Mouse (Mus musculus) left cerebral cortex, postnatal 10 days (tissue): Measurements from ENCODE around the gene Plcb4. TPM values are rescaled to one million over a fixed set of nuclear protein-coding genes. Genes with fewer than 3 reads are reported as not detected.

ENCODE experiments used
- DNase-seq, 2 experiments: peaks; one replicate each; pipeline ENCODE4 v3.0.0; 2021 to 2022; ENCODE audit warnings: low spot score in 2 of 2, mixed read lengths in 1 of 2; ENCODE audit errors: extremely low spot score in 1 of 2
- intact Hi-C: fragments of 180-260 bp; cut with DNase I; formaldehyde crosslinking; loops from one replicate; pipeline ENCODE4 v1.15.1; 2025
- total RNA-seq, 2 experiments: library from RNA; stranded (reverse); gene quantifications; 2 replicates each; pipeline ENCODE4 v1.2.3; 2021

Gene Plcb4
- total RNA-seq, 2 experiments from 2014 or later: 44.2 to 47.5 TPM

DNA sequence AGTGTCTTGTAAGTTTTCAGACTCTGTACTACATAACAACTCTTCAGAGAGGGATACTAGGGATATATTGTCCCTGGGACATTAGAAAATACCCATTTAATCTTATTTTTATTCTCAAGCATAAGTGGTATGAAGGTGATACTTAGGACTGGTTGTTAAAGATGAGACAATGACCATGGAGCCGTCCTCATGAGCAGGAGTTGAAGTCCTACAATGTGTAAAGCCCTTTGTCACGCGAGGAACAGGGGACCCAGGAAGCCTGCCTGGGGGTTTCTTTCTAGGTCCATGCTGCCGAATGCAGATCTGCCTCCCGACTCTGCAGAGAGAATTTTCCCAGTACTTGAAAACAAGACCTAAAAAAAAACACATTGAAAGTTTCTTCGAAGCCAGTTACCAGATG lies 338.1 kb downstream of the Plcb4 start:
- intact Hi-C loops: no loop called here
- no peak for DNase-seq

DNA sequence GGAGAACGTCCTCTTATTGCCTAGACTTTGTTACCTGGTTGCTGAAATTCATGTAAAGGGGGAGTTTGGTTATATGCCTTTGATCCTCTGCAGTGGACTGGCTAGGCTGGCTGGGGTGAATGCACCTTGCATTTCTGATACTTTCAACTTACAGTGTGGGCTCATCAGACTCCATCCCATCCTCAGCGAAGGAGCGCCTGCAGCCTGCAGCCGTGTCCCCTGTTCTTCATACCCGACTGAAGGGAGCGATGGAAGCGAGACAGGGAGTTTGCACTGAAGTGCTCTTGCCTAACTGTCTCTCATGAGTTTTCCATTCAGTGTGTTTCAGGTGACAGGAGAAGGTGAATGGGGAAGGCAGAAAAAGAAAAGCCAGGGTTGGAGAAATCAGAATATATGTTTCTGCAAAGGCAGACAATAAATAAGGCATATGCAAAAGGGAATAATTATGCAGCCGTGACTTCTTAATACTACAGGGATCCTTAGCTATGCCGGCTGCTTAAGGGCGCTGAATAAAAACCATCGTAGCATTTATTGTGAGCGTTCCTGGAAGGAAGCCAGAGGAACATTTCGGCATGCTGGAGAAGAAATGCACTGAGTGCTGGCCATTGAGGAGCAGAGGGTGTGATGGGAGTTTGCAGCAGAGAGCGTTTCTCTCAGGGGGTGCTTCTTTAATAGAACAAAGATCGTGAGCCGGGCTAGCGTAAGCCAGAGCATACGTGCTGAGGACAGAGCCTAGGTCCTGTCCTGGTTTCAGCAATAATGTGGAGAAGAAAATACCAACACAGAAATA lies 338.7 kb downstream of the Plcb4 start:
- no peak for DNase-seq
- intact Hi-C loops: no loop called here

DNA sequence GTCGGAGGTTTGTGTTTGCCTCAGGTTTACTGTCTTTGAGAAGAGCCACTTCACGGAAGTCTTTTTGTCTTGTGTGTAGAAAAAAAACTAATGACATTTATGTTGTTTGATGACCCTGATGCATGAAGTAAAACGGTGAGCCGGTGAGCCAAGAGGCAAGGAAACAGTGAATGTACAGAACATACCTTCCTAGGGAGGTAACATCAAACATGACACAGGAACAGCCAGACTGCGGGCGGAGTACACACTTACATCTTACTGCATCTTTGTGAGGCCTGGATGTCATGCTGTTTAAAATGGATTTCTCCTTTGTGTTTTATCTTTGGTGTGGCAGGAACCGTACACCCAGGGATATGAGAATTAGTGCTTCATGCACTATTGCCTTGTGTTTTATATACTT lies 340.1 kb downstream of the Plcb4 start:
- DNase-seq: no peak
- intact Hi-C loops: no loop called here

DNA sequence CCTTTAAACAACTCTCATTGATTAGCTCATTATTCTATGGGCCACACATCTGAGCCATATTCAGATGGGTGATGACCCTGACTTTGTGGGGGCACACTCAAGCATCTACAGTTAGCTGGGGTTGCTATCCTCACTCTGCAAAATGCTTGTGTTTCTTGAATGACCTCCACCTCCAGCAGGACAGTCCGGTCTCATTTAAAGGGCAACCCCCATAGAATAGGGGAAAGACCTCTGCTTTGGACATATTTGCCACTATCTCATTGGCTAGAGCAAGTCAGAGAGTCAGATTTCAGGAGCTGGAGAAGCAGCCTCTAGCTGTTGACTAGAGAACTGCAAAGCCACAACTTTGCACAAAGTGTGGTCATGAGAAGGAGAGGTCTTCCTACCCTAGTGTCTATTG lies 340.6 kb downstream of the Plcb4 start:
- intact Hi-C loops: no loop called here
- DNase-seq: no peak

DNA sequence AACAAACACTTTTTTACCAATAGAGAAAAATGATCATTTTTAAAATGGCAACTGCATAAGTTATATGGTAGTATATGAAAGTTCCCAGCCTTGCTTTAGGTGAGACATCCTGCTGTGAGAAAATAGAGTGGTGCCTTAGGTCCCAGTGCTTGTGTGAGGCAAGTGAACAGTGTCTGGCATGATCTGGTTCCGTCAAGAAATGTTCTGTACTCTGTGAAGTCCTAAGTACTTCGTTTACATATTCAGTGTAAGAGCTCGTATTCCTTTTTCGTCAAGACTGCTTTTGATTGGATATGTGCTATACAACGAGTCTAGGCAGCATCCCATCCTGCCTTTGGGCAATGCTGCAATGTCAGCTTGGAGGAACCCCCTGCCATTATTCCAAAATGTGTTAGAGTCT lies 342.1 kb downstream of the Plcb4 start:
- intact Hi-C loops: loop anchor here (5.0 to 10.0 kb wide), 2 partner anchors 56 to 104 kb away; no protein-coding TSS in a partner anchor

DNA sequence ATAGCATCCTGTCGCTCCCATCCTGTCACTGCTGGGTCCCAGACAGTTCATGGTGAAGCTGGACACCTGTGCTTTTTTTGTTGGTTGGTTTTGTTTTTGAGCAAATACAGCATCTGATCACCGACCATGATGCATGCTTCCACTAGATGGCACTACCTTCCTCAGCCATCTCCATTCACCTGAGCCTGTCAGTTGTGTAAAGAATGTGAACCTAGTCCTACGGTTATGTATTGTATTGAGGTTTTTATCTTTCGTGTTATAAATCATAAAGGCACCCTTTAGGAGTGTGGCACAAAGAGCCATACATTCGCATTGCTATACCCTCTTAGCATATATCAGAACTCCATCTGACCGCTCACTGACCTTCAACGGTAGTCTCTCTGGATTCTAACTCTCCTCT lies 343.3 kb downstream of the Plcb4 start:
- intact Hi-C loops: loop anchor here (5.0 to 10.0 kb wide), 2 partner anchors 55 to 103 kb away; no protein-coding TSS in a partner anchor
- no peak for DNase-seq

More for the DNA sequence above, 342.1 kb downstream of the Plcb4 start:
- DNase-seq: no peak

DNA sequence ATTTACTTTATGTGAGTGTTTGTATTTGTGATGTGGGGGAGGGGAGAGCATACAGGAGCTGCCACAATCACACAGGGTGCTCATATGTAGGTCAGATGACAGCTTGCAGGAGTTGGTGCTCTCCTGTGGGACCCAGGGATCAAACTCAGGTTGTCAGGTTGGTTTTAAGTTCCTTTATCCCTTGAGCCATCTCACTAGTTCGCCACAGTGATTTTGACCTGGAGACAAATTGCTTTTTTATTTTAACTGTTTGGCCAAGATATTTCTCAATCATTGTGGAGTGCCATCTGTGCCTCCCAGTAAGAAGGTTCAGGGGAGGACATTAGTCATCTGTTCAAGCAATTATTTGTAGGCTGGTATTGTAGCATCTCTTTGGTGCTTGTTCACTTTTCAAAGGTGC lies 345.0 kb downstream of the Plcb4 start:
- intact Hi-C loops: loop anchor here (5.0 to 10.0 kb wide), 2 partner anchors 53 to 101 kb away; no protein-coding TSS in a partner anchor

DNA sequence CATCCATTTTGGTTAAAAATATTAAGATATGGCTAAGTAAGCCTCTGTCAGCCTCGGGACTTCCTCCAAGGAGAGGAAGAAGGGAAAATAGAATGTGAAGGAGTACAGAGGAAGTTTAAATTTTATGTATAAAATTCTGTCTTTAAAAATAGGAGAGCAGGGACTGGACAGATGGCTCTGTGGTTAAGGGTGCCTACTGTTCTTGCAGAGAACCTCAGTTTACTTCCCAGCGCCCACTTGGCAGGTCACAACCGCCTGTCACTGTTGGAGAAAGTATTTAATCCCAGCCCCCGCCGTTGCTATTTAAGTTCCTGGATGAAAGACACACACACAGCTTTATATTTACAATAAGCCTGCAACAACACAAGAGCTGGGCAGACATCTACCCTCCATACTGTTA lies 347.5 kb downstream of the Plcb4 start:
- intact Hi-C loops: loop anchor here (5.0 to 10.0 kb wide), 2 partner anchors 99 to 131 kb away; no protein-coding TSS in a partner anchor
- no peak for DNase-seq

More for the DNA sequence above, 345.0 kb downstream of the Plcb4 start:
- DNase-seq: no peak

DNA sequence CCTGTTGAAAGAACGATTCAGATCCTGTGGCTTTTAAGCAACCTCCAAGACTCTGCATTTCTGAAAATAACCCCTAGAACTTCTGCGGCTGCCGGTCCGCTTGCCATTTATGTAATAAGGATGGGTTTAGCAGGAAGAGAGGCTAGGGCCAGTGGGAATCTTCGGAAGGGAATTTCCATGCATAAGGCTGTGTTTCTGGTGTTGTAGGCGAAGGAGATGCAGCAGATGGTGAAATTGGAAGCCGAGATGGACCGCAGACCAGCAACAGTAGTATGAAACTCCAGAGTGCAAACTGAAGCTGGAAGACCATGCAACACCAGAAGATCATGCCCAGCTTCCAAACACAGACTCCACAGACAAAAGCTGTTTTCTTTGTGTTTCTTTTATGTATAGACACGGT lies 353.9 kb downstream of the Plcb4 start:
- no peak for DNase-seq
- intact Hi-C loops: no loop called here

DNA sequence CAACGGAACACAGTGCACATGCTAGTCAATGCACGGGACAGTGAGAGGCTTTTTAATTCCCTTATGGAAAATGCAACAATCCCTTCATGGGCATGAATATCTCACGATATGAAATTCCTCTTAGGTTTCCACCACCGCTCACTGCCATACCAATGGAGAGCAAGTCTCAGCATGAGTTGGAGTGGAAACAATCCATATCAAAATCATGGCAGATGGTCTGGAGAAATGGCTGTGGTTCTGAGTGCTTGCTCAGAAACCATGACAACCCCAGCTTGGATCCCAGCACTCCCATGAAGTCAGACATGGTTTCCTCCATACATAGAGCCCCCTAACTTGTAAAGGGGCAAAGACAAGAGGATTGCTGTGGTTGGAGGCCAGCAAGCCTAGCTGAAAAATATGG lies 389.7 kb downstream of the Plcb4 start:
- intact Hi-C loops: no loop called here
- DNase-seq: no peak

DNA sequence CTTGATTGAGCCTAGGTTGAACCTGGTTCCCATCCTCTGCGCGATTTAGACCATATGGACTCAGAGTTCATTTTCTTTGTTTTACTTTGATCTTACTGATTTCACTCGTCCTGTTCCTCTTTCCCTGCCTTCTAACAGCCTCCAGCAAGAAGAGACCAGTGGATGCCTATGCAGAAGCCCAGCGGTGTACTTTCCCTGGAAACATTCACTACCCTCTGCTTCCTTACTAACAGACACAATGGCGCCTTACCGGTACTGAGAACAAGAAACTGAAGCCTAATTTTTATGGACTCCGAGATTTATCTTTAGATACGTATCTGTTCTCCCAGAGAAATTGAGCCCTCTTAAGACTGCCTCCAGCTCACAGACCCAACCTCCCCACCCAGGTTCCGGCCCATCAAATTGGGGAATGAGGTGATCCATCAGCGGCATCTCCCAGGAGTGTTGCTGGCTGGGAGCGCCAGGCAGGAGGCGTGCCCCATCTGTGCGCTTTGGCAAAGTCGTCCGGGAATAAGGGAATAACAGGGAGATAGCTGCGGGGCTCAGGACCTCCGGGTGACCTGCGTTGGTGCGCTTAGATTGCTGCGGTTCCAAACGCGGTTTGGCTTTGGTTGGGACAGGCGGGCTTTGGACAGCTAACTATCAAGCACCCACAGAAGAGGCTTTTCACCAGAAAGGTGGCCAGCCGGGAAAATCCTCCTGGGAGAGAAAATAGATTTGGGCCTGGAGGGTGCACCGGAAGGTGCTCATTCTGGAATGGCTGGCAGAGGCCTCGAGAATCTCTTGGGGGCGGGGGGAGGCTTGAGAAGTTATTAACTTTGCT lies 392.2 kb downstream of the Plcb4 start:
- peak in 1 of 2 experiments; percentile 31 for DNase-seq
- intact Hi-C loops: no loop called here

DNA sequence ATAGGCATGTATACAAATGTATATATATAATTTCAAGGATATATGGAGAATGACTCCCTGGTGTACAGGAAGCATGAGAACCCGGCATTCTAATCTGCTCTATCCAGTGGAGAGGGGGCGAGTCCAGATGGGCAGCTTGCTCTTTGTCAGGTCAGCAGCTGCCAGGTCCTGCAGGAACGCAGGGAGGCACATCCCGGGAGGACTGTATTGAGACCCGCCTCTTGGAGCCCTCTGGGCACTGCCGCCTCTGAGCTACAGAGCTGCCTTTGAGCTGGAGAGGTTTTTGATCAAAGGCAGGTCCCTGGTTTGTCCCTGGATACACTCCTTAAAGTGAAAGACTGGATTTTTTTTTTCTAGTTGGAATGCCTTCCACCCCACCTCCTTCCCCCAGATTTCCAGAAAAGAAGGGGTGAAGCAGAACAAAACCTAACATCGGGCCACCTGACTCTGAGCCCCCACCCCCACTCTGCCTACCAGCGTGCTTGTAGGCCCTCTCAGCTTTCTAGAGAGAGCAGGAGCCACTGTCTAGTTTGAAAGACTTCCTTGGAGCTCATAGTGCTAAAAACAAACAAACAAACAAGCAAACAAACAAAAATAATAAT lies 393.0 kb downstream of the Plcb4 start, which contains the start of gene Lamp5:
Gene Lamp5 (plus strand): TSS at position 552 of the 602 bp plus-strand sequence.
- intact Hi-C loops: no loop called here
- DNase-seq: peak in 1 of 2 experiments; percentile 30

DNA sequence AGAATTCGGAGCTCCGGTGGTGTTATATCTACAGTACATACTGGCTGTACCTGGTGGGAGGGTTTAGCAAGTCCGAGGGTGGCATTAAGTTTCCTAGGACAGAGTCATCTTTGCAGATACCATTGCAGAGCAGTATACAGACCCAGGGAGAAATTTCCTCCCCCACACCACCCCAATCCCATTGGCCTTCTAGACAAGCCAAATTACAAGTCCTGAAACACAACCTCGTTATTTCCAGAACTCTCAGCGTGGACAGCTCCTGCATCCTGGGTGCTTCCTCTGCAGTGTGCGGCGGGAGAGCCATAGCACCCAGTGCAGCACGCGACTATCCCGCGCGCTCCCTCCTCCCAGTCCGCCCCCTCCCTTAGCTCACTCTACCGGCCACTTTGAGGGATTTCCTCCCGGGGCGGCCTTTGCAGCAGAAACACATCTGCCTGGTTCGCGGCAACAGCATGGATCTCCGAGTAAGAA lies 399.1 kb downstream of the Plcb4 start:
- intact Hi-C loops: loop anchor here (5.0 kb wide), 1 partner anchor 56 kb away; no protein-coding TSS in a partner anchor
- peak in 1 of 2 experiments; percentile 60 for DNase-seq

DNA sequence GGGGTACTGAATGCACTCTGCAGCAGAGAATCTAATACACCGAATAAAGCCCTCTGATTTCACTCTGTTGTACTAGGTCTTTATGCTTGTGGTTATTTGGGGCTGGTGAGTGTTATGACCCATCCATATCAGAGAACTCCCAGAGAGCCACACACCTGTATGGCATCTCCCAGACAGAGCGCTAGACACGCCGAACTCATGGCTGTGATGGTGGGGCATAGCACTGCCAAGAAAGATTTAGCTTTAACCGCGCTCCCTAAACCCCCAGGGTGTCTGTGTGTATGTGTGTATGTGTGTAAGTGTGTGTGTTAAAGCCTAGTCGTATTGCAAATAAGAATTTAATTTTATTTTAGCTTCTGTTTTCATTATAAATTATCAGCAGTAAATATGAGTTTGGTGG lies 399.6 kb downstream of the Plcb4 start:
- no peak for DNase-seq
- intact Hi-C loops: loop anchor here (5.0 kb wide), 1 partner anchor 56 kb away; no protein-coding TSS in a partner anchor

DNA sequence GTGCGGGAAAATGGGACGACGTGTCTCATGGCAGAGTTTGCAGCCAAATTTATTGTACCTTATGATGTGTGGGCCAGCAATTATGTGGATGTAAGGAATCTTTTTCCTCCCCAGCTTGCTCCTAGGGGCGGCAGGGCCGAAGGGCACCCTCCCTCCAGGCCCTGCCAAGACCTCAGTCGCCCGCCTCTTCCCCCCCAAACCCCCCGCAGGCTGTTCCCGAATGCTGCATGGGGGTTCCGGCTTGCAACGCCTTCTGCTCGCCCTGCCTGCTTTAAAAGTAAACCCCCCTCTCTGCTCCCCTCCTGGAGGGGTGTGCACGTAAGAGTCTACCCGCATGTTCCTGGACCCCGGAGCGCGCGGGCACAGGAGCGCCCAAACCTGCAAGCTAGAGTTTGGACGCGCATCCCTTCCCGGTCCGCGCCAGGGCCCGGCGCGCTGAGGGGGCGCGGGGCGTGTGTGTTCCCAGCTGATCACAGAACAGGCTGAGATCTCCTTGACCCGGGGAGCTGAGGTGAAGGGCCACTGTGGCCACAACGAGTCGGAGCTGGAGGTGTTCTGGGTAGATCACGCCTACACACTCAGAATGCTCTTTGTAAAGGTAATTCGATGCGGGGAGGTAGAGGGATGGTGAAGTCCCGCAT lies 400.3 kb downstream of the Plcb4 start:
- DNase-seq: peak in 1 of 2 experiments; percentile 31
- intact Hi-C loops: loop anchor here (5.0 kb wide), 1 partner anchor 57 kb away; no protein-coding TSS in a partner anchor
